Mouse (Mus musculus) CH12.LX (cell line): Measurements from ENCODE around the gene Ndrg2. TPM values are rescaled to one million over a fixed set of nuclear protein-coding genes. Genes with fewer than 3 reads are reported as not detected.

Source experiments
- DNase-seq: peaks from one replicate; pipeline ENCODE4 v3.0.0-alpha.2; 2013; ENCODE audit errors: extremely low read depth
- H3K27ac ChIP-seq: 2 replicates; pipeline ENCODE4 v1.5.1; 2012; ENCODE audit warnings: low read depth, mild to moderate bottlenecking, control low read depth, moderate library complexity; ENCODE audit not compliant: insufficient read depth
- H3K27me3 ChIP-seq: replicated peaks from 2 replicates; pipeline ENCODE3; 2012; ENCODE audit warnings: inconsistent platforms
- H3K36me3 ChIP-seq, 2 experiments: replicated peaks in 1 of 2; 2 replicates each; pipeline versions ENCODE3 to v1.6.1; 2012; ENCODE audit warnings: inconsistent platforms in 1 of 2, low read length in 1 of 2, mild to moderate bottlenecking in 1 of 2, mixed read lengths in 1 of 2, moderate library complexity in 1 of 2; ENCODE audit not compliant: control insufficient read depth in 1 of 2, insufficient read depth in 1 of 2
- H3K4me1 ChIP-seq, 2 experiments: 2 replicates each; pipeline ENCODE4 v1.6.1; 2012; ENCODE audit warnings: inconsistent platforms in 1 of 2, moderate library complexity in 1 of 2; ENCODE audit not compliant: insufficient read depth in 2 of 2, control insufficient read depth in 1 of 2
- H3K4me2 ChIP-seq: 2 replicates; pipeline ENCODE4 v1.6.1; 2012; ENCODE audit warnings: low read depth, mild to moderate bottlenecking, control low read depth; ENCODE audit not compliant: poor library complexity, insufficient read depth, severe bottlenecking
- H3K4me3 ChIP-seq, 3 experiments: fragments of 150-350 bp in 1 of 3; sonication (generic) in 1 of 3; replicated peaks in 1 of 3; 2 replicates each; pipeline versions ENCODE3 to v1.5.1; 2011 to 2012; ENCODE audit warnings: low read depth in 2 of 3, low read length in 2 of 3, mild to moderate bottlenecking in 2 of 3, moderate library complexity in 2 of 3, control low read depth in 1 of 3, improper control_type of control experiment in 1 of 3, inconsistent platforms in 1 of 3, mixed read lengths in 1 of 3; ENCODE audit not compliant: poor library complexity in 1 of 3
- H3K79me2 ChIP-seq: replicated peaks from 2 replicates; pipeline ENCODE4 v1.6.1; 2012; ENCODE audit warnings: mild to moderate bottlenecking, moderate library complexity; ENCODE audit not compliant: control insufficient read depth, poor library complexity, insufficient read depth, severe bottlenecking; ENCODE audit errors: extremely low read depth
- H3K9ac ChIP-seq: 2 replicates; pipeline ENCODE4 v1.6.1; 2012; ENCODE audit warnings: low read depth, mild to moderate bottlenecking, control low read depth, moderate library complexity; ENCODE audit not compliant: insufficient read depth
- H3K9me3 ChIP-seq: replicated peaks from 2 replicates; pipeline ENCODE3; 2012; ENCODE audit warnings: low read length, inconsistent platforms, mixed read lengths
- CTCF ChIP-seq, 2 experiments: IDR thresholded peaks in 1 of 2; conservative IDR thresholded peaks in 1 of 2; 2 replicates each; pipeline ENCODE4 v1.5.1; 2011 to 2012; ENCODE audit warnings: low read depth in 2 of 2, low read length in 2 of 2, improper control_type of control experiment in 1 of 2, inconsistent platforms in 1 of 2, mild to moderate bottlenecking in 1 of 2, moderate library complexity in 1 of 2
- E2F4 ChIP-seq: IDR thresholded peaks from 2 replicates; pipeline ENCODE4 v1.6.1; 2011; ENCODE audit warnings: low read depth, low read length, improper control_type of control experiment; ENCODE audit not compliant: insufficient replicate concordance
- ETS1 ChIP-seq: conservative IDR thresholded peaks from 2 replicates; pipeline ENCODE4 v1.6.1; 2012; ENCODE audit warnings: low read depth, mild to moderate bottlenecking, inconsistent platforms, low read length, improper control_type of control experiment, moderate library complexity
- GABPA ChIP-seq: IDR thresholded peaks from 2 replicates; pipeline ENCODE4 v1.6.1; 2012; ENCODE audit warnings: low read depth, low read length, improper control_type of control experiment, inconsistent platforms; ENCODE audit not compliant: insufficient replicate concordance
- JUND ChIP-seq: conservative IDR thresholded peaks from 2 replicates; pipeline ENCODE4 v1.6.1; 2011; ENCODE audit warnings: low read depth, low read length, improper control_type of control experiment
- NELFE ChIP-seq: IDR thresholded peaks from 2 replicates; pipeline ENCODE4 v1.6.1; 2011; ENCODE audit warnings: low read depth, low read length, improper control_type of control experiment
- PAX5 ChIP-seq: IDR thresholded peaks from 2 replicates; pipeline ENCODE4 v1.6.1; 2012; ENCODE audit warnings: low read length, inconsistent platforms, mixed read lengths
- RAD21 ChIP-seq: IDR thresholded peaks from 2 replicates; pipeline ENCODE4 v1.6.1; 2011; ENCODE audit warnings: low read depth, mild to moderate bottlenecking, low read length, improper control_type of control experiment, moderate library complexity
- SIN3A ChIP-seq: IDR thresholded peaks from 2 replicates; pipeline ENCODE4 v1.6.1; 2012; ENCODE audit warnings: low read length, improper control_type of control experiment, inconsistent platforms
- SMC3 ChIP-seq: IDR thresholded peaks from 2 replicates; pipeline ENCODE4 v1.6.1; 2011; ENCODE audit warnings: low read depth, low read length, improper control_type of control experiment
- TCF12 ChIP-seq: IDR thresholded peaks from 2 replicates; pipeline ENCODE4 v1.6.1; 2014; ENCODE audit warnings: low read depth, mild to moderate bottlenecking, inconsistent platforms, low read length, improper control_type of control experiment
- UBTF ChIP-seq: IDR thresholded peaks from 2 replicates; pipeline ENCODE4 v1.6.1; 2012; ENCODE audit warnings: low read depth, mild to moderate bottlenecking, inconsistent platforms, low read length, improper control_type of control experiment, moderate library complexity
- ZC3H11A ChIP-seq: IDR thresholded peaks from 2 replicates; pipeline ENCODE4 v1.6.1; 2012; ENCODE audit warnings: low read depth, mild to moderate bottlenecking, inconsistent platforms, low read length, improper control_type of control experiment
- ZKSCAN1 ChIP-seq: IDR thresholded peaks from 2 replicates; pipeline ENCODE4 v1.6.1; 2012; ENCODE audit warnings: low read depth, inconsistent platforms, low read length, improper control_type of control experiment, borderline replicate concordance
- dilution Hi-C: fragments of 300-500 bp; cut with MboI; formaldehyde crosslinking; loops from 2 replicates; pipeline ENCODE4 v1.14.3; 2020; ENCODE audit warnings: low sequenced_read_pairs; ENCODE audit not compliant: extremely low pct_unique_long_range_greater_than_20kb, extremely low pct_ligation_motif_present
- in situ Hi-C: fragments of 300-500 bp; cut with MboI; formaldehyde crosslinking; loops from 3 replicates; pipeline ENCODE4 v1.14.3; 2019; ENCODE audit warnings: low sequenced_read_pairs, low pct_ligation_motif_present, low pct_unique_long_range_greater_than_20kb, mixed read lengths
- polyA plus RNA-seq: library from polyadenylated mRNA; unstranded; fragments of >175 nt; gene quantifications from 2 replicates; pipeline ENCODE4 v1.2.1, GENCODE M21; 2012; ENCODE audit warnings: low read depth; ENCODE audit not compliant: insufficient read length
- total RNA-seq, 2 experiments: library from RNA; depleted of rRNA; stranded (reverse); fragments of 300-350 nt in 1 of 2; fragments of >200 nt in 1 of 2; gene quantifications; 2 replicates each; pipeline ENCODE4 v1.2.3; 2012 to 2014

Gene Ndrg2
- total and polyA plus RNA-seq, 3 experiments: 0.50 to 1.1 (median 1.0) TPM

DNA sequence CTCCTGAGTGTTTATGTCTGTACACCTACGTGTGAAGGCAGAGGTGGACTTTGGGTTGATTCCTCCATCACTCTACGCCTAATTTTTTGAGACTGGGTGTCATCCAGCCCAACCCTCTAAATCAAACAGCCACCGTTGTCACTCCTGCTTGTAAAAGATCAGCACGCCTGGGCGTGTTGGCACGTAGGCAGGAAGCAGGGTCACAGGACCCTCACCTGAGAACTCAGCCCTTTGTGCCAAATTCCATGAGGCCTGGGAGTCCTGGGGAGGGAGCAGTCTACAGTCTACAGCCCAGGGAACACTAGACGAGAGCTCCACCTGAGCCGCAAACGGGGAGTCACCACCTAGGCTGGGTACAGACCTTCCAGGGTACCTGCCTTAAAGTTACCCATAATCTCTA is 10.2 kb downstream of the Ndrg2 start:
- H3K4me3 ChIP-seq: no peak overlapping the region
- no peak for TF ChIP-seq PAX5
- TF ChIP-seq TCF12: no peak
- no peak for TF ChIP-seq ZKSCAN1
- no peak for TF ChIP-seq NELFE
- in situ Hi-C loops: loop anchor here (25.0 kb wide), 1 partner anchor 434 kb away; the partner anchor contains the start of gene Sall2
- no peak overlapping the region for H3K9ac ChIP-seq
- no peak for DNase-seq
- H3K9me3 ChIP-seq: no peaks in the 10 kb centered on the region
- H3K27ac ChIP-seq: no peak overlapping the region
- peaks cover 0 to 5% of the 10 kb centered on the region in 2 experiments; a peak in 1 of 4 replicates for H3K4me1 ChIP-seq
- no peak overlapping the region for H3K4me2 ChIP-seq
- H3K27me3 ChIP-seq: no peaks in the 10 kb centered on the region
- H3K36me3 ChIP-seq: no peaks in the 10 kb centered on the region
- H3K79me2 ChIP-seq: no peaks in the 10 kb centered on the region
- dilution Hi-C loops: no loop called here

DNA sequence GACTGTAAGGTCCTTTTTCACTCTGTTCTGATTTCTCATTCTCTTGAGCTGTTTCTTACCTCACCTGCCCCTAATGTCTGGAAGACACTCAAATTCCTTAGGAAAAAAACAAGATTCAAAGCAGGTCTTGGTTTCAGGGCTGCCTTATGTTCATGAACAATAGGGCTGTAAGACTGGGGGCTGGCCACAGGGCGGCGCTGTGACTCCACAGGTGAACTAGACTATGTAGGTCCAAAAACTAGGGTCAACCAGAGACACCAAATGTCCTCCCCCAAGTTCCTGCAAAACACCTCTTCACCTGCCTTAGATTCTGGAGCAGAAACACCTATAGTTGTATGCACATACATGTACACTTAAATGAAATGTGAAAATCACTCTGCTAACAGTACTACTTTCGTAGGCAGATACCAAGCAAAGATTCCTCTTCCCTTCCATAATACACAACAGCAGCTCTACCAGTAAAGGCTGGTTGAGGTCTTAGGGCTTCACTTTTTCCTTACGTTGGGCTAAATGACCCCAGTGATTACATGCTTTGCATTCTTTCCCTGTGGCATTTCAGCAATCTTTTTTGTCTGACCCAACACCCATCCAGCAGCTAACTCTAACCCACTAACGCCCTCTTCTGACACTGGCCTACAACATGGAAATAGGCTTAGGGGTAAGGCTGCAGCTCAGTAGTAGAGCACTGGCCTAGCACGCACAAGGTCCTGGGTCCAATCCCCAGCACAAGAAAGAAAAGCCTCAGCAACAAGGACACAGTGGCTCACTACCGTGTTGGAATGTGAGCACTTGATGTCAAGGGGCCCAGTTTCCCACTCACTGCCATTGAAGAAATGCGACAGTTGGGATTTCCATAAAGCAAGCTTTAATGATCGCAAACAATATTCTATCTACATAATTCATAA is 10.9 kb downstream of the Ndrg2 start:
- no peaks in the 10 kb centered on the region for H3K79me2 ChIP-seq
- dilution Hi-C loops: no loop called here
- no peak overlapping the region for H3K9ac ChIP-seq
- in situ Hi-C loops: loop anchor here (25.0 kb wide), 1 partner anchor 434 kb away; the partner anchor contains the start of gene Sall2
- no peak overlapping the region for H3K27ac ChIP-seq
- no peaks in the 10 kb centered on the region for H3K27me3 ChIP-seq
- no peak overlapping the region for H3K4me3 ChIP-seq
- H3K9me3 ChIP-seq: no peaks in the 10 kb centered on the region
- DNase-seq: peak; percentile 57
- no peak for TF ChIP-seq ETS1
- peak; percentile 97 for TF ChIP-seq RAD21
- TF ChIP-seq CTCF (conservative IDR thresholded peaks at IDR 0.05 in 1 of 2, IDR thresholded peaks at IDR 0.05 in 1 of 2; ENCODE audit: low read depth in 2 of 2, low read length in 2 of 2): peak; percentile 95 to 98
- peak; percentile 92 for TF ChIP-seq SMC3
- TF ChIP-seq ZC3H11A: peak; percentile 50
- TF ChIP-seq, all 38 proteins: peak for 4
- no peaks in the 10 kb centered on the region for H3K36me3 ChIP-seq
- H3K4me1 ChIP-seq: peaks cover 0 to 5% of the 10 kb centered on the region in 2 experiments; a peak in 1 of 4 replicates
- peak overlapping the region; percentile 48; the same call in 1 of the 2 replicates for H3K4me2 ChIP-seq

DNA sequence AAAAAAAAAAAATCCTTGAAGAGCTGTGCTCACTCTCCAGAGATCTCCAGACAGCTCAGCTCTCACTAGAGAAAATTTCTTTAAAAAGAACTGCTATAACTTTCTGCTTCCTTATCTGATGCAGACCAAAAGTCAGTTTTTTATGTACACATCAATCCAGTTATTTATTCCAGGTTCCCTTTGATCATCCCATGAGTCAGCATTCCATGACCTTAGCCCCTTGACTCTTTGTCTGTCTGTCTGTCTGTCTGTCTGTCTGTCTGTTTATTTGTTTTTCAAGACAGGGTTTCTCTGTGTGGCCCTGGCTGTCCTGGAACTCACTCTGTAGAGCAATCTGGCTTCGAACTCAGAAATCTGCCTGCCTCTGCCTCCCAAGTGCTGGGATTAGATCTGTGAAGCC is 14.6 kb downstream of the Ndrg2 start:
- in situ Hi-C loops: no loop called here
- no peak overlapping the region for H3K9ac ChIP-seq
- H3K4me3 ChIP-seq: no peak overlapping the region
- TF ChIP-seq ZC3H11A (no peak), E2F4 (no peak), UBTF (no peak), JUND (no peak), SIN3A (no peak), NELFE (no peak), GABPA (no peak)
- TF ChIP-seq, all 38 proteins: peak for 0
- H3K79me2 ChIP-seq: no peaks in the 10 kb centered on the region
- no peak overlapping the region for H3K4me2 ChIP-seq
- DNase-seq: no peak
- H3K36me3 ChIP-seq: peaks cover 3 to 24% of the 10 kb centered on the region in 2 experiments
- H3K4me1 ChIP-seq: peaks cover 0 to 5% of the 10 kb centered on the region in 2 experiments; a peak in 1 of 4 replicates
- H3K9me3 ChIP-seq: no peaks in the 10 kb centered on the region
- H3K27ac ChIP-seq: no peak overlapping the region
- no peaks in the 10 kb centered on the region for H3K27me3 ChIP-seq
- dilution Hi-C loops: no loop called here
